Mouse (Mus musculus) CH12.LX (cell line): ENCODE results near the gene Fbxo44. TPM values are rescaled to one million over a fixed set of nuclear protein-coding genes. Genes with fewer than 3 reads are reported as not detected.

Experiments
- DNase-seq: peaks from one replicate; pipeline ENCODE4 v3.0.0-alpha.2; 2013; ENCODE audit errors: extremely low read depth
- H3K27ac ChIP-seq: 2 replicates; pipeline ENCODE4 v1.5.1; 2012; ENCODE audit warnings: low read depth, mild to moderate bottlenecking, control low read depth, moderate library complexity; ENCODE audit not compliant: insufficient read depth
- H3K27me3 ChIP-seq: replicated peaks from 2 replicates; pipeline ENCODE3; 2012; ENCODE audit warnings: inconsistent platforms
- H3K36me3 ChIP-seq, 2 experiments: replicated peaks in 1 of 2; 2 replicates each; pipeline versions ENCODE3 to v1.6.1; 2012; ENCODE audit warnings: inconsistent platforms in 1 of 2, low read length in 1 of 2, mild to moderate bottlenecking in 1 of 2, mixed read lengths in 1 of 2, moderate library complexity in 1 of 2; ENCODE audit not compliant: control insufficient read depth in 1 of 2, insufficient read depth in 1 of 2
- H3K4me1 ChIP-seq, 2 experiments: 2 replicates each; pipeline ENCODE4 v1.6.1; 2012; ENCODE audit warnings: inconsistent platforms in 1 of 2, moderate library complexity in 1 of 2; ENCODE audit not compliant: insufficient read depth in 2 of 2, control insufficient read depth in 1 of 2
- H3K4me2 ChIP-seq: 2 replicates; pipeline ENCODE4 v1.6.1; 2012; ENCODE audit warnings: low read depth, mild to moderate bottlenecking, control low read depth; ENCODE audit not compliant: poor library complexity, insufficient read depth, severe bottlenecking
- H3K4me3 ChIP-seq, 3 experiments: fragments of 150-350 bp in 1 of 3; sonication (generic) in 1 of 3; replicated peaks in 1 of 3; 2 replicates each; pipeline versions ENCODE3 to v1.5.1; 2011 to 2012; ENCODE audit warnings: low read depth in 2 of 3, low read length in 2 of 3, mild to moderate bottlenecking in 2 of 3, moderate library complexity in 2 of 3, control low read depth in 1 of 3, improper control_type of control experiment in 1 of 3, inconsistent platforms in 1 of 3, mixed read lengths in 1 of 3; ENCODE audit not compliant: poor library complexity in 1 of 3
- H3K79me2 ChIP-seq: replicated peaks from 2 replicates; pipeline ENCODE4 v1.6.1; 2012; ENCODE audit warnings: mild to moderate bottlenecking, moderate library complexity; ENCODE audit not compliant: control insufficient read depth, poor library complexity, insufficient read depth, severe bottlenecking; ENCODE audit errors: extremely low read depth
- H3K9ac ChIP-seq: 2 replicates; pipeline ENCODE4 v1.6.1; 2012; ENCODE audit warnings: low read depth, mild to moderate bottlenecking, control low read depth, moderate library complexity; ENCODE audit not compliant: insufficient read depth
- H3K9me3 ChIP-seq: replicated peaks from 2 replicates; pipeline ENCODE3; 2012; ENCODE audit warnings: low read length, inconsistent platforms, mixed read lengths
- CHD1 ChIP-seq: IDR thresholded peaks from 2 replicates; pipeline ENCODE4 v1.6.1; 2012; ENCODE audit warnings: low read depth, low read length, improper control_type of control experiment, inconsistent platforms
- CTCF ChIP-seq, 2 experiments: IDR thresholded peaks in 1 of 2; conservative IDR thresholded peaks in 1 of 2; 2 replicates each; pipeline ENCODE4 v1.5.1; 2011 to 2012; ENCODE audit warnings: low read depth in 2 of 2, low read length in 2 of 2, improper control_type of control experiment in 1 of 2, inconsistent platforms in 1 of 2, mild to moderate bottlenecking in 1 of 2, moderate library complexity in 1 of 2
- E2F4 ChIP-seq: IDR thresholded peaks from 2 replicates; pipeline ENCODE4 v1.6.1; 2011; ENCODE audit warnings: low read depth, low read length, improper control_type of control experiment; ENCODE audit not compliant: insufficient replicate concordance
- ELF1 ChIP-seq: IDR thresholded peaks from 2 replicates; pipeline ENCODE4 v1.6.1; 2014; ENCODE audit warnings: low read depth, mild to moderate bottlenecking, inconsistent platforms, low read length, improper control_type of control experiment
- EP300 ChIP-seq: IDR thresholded peaks from 2 replicates; pipeline ENCODE4 v1.6.1; 2011; ENCODE audit warnings: low read length, improper control_type of control experiment
- ETS1 ChIP-seq: conservative IDR thresholded peaks from 2 replicates; pipeline ENCODE4 v1.6.1; 2012; ENCODE audit warnings: low read depth, mild to moderate bottlenecking, inconsistent platforms, low read length, improper control_type of control experiment, moderate library complexity
- GABPA ChIP-seq: IDR thresholded peaks from 2 replicates; pipeline ENCODE4 v1.6.1; 2012; ENCODE audit warnings: low read depth, low read length, improper control_type of control experiment, inconsistent platforms; ENCODE audit not compliant: insufficient replicate concordance
- IRF4 ChIP-seq: IDR thresholded peaks from 2 replicates; pipeline ENCODE4 v1.6.1; 2014; ENCODE audit warnings: low read depth, mild to moderate bottlenecking, inconsistent platforms, low read length, improper control_type of control experiment
- JUND ChIP-seq: conservative IDR thresholded peaks from 2 replicates; pipeline ENCODE4 v1.6.1; 2011; ENCODE audit warnings: low read depth, low read length, improper control_type of control experiment
- MAFK ChIP-seq: IDR thresholded peaks from 2 replicates; pipeline ENCODE4 v1.6.1; 2011; ENCODE audit warnings: low read length, improper control_type of control experiment; ENCODE audit not compliant: insufficient replicate concordance
- MEF2A ChIP-seq: IDR thresholded peaks from 2 replicates; pipeline ENCODE4 v1.6.1; 2014; ENCODE audit warnings: low read depth, mild to moderate bottlenecking, inconsistent platforms, low read length, improper control_type of control experiment, borderline replicate concordance
- MXI1 ChIP-seq: IDR thresholded peaks from 2 replicates; pipeline ENCODE4 v1.6.1; 2011; ENCODE audit warnings: mild to moderate bottlenecking, low read depth, low read length, improper control_type of control experiment
- NELFE ChIP-seq: IDR thresholded peaks from 2 replicates; pipeline ENCODE4 v1.6.1; 2011; ENCODE audit warnings: low read depth, low read length, improper control_type of control experiment
- NRF1 ChIP-seq: IDR thresholded peaks from 2 replicates; pipeline ENCODE4 v1.6.1; 2014; ENCODE audit warnings: low read depth, mild to moderate bottlenecking, inconsistent platforms, low read length, improper control_type of control experiment, moderate library complexity
- RCOR1 ChIP-seq: conservative IDR thresholded peaks from 2 replicates; pipeline ENCODE4 v1.6.1; 2012; ENCODE audit warnings: low read depth, mild to moderate bottlenecking, inconsistent platforms, low read length, improper control_type of control experiment
- SMC3 ChIP-seq: IDR thresholded peaks from 2 replicates; pipeline ENCODE4 v1.6.1; 2011; ENCODE audit warnings: low read depth, low read length, improper control_type of control experiment
- TCF12 ChIP-seq: IDR thresholded peaks from 2 replicates; pipeline ENCODE4 v1.6.1; 2014; ENCODE audit warnings: low read depth, mild to moderate bottlenecking, inconsistent platforms, low read length, improper control_type of control experiment
- UBTF ChIP-seq: IDR thresholded peaks from 2 replicates; pipeline ENCODE4 v1.6.1; 2012; ENCODE audit warnings: low read depth, mild to moderate bottlenecking, inconsistent platforms, low read length, improper control_type of control experiment, moderate library complexity
- ZC3H11A ChIP-seq: IDR thresholded peaks from 2 replicates; pipeline ENCODE4 v1.6.1; 2012; ENCODE audit warnings: low read depth, mild to moderate bottlenecking, inconsistent platforms, low read length, improper control_type of control experiment
- ZNF384 ChIP-seq: IDR thresholded peaks from 2 replicates; pipeline ENCODE4 v1.6.1; 2012; ENCODE audit warnings: low read depth, low read length, improper control_type of control experiment, inconsistent platforms
- dilution Hi-C: fragments of 300-500 bp; cut with MboI; formaldehyde crosslinking; loops from 2 replicates; pipeline ENCODE4 v1.14.3; 2020; ENCODE audit warnings: low sequenced_read_pairs; ENCODE audit not compliant: extremely low pct_unique_long_range_greater_than_20kb, extremely low pct_ligation_motif_present
- in situ Hi-C: fragments of 300-500 bp; cut with MboI; formaldehyde crosslinking; loops from 3 replicates; pipeline ENCODE4 v1.14.3; 2019; ENCODE audit warnings: low sequenced_read_pairs, low pct_ligation_motif_present, low pct_unique_long_range_greater_than_20kb, mixed read lengths
- polyA plus RNA-seq: library from polyadenylated mRNA; unstranded; fragments of >175 nt; gene quantifications from 2 replicates; pipeline ENCODE4 v1.2.1, GENCODE M21; 2012; ENCODE audit warnings: low read depth; ENCODE audit not compliant: insufficient read length
- total RNA-seq, 2 experiments: library from RNA; depleted of rRNA; stranded (reverse); fragments of 300-350 nt in 1 of 2; fragments of >200 nt in 1 of 2; gene quantifications; 2 replicates each; pipeline ENCODE4 v1.2.3; 2012 to 2014

Gene Fbxo44
- total and polyA plus RNA-seq, 3 experiments, result 2.1 to 10.6 (median 2.8) TPM

DNA sequence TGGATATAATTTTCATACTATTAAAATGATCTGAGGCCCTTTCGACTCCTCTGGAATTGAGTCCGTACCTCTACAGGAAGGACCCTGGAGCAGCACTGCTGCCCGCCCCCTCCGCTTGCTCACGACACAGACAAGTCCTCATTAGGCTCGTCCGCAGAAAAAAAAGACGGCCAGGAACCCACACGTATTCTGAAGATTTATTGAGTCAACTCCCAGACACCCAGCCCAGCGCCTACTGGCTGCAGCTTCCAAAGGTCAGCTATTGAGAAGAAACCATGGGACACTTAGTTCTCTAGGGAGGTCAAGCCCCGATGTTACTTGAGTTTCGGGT, 20.6 kb downstream of the Fbxo44 start:
- in situ Hi-C loops, result no loop called here
- dilution Hi-C loops, result no loop called here

DNA sequence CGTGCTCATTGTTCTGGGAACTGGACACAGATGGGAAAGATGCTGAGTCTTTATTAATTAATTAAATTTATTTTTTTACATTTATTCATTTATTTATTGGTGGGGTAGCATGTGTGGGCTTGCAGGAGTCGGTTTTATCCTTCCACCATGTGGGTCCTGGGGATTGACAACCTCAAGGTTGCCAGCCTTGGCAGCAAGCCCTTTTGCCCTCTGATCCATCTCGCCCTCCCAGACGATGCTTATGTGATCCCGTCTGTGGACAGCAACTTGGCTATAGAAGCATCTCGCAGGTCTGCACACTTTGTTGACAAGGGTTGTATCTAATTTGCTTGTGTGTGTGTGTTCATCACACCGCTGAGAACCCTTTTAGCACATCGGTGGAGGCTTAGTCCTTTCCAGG, 22.8 kb downstream of the Fbxo44 start:
- no peaks in the 10 kb centered on the region; the same call in 1 of the 2 replicates for H3K79me2 ChIP-seq
- TF ChIP-seq CTCF (conservative IDR thresholded peaks at IDR 0.05 in 1 of 2, IDR thresholded peaks at IDR 0.05 in 1 of 2; ENCODE audit: low read depth in 2 of 2, low read length in 2 of 2) (no peak), ZC3H11A (no peak), SMC3 (no peak), MAFK (no peak), GABPA (no peak), MXI1 (no peak), E2F4 (no peak), NRF1 (no peak), MEF2A (no peak), JUND (no peak), UBTF (no peak)
- no peak overlapping the region for H3K4me2 ChIP-seq
- H3K9ac ChIP-seq, result no peak overlapping the region
- no peaks in the 10 kb centered on the region for H3K36me3 ChIP-seq
- in situ Hi-C loops (no loop called here), dilution Hi-C loops (no loop called here)
- no peak overlapping the region for H3K4me3 ChIP-seq
- DNase-seq, result no peak
- H3K4me1 ChIP-seq, result peaks cover 2 to 6% of the 10 kb centered on the region in 2 experiments; a peak in 2 of 4 replicates
- H3K27me3 ChIP-seq, result peaks cover 48% of the 10 kb centered on the region
- H3K9me3 ChIP-seq, result no peaks in the 10 kb centered on the region
- H3K27ac ChIP-seq, result no peak overlapping the region

More for the DNA sequence above, 20.6 kb downstream of the Fbxo44 start:
- Histone ChIP-seq H3K4me2 (peak overlapping the region; percentile 96), H3K27me3 (peaks cover 34% of the 10 kb centered on the region), H3K79me2 (no peaks in the 10 kb centered on the region; the same call in 1 of the 2 replicates), H3K4me1 (peaks cover under 1 to 6% of the 10 kb centered on the region in 2 experiments; a peak in 2 of 4 replicates), H3K9me3 (no peaks in the 10 kb centered on the region)
- TF ChIP-seq ELF1 (peak; percentile 56; the same call in 1 of the 2 replicates), TCF12 (0 out of 2 replicates have a peak, but pooled peaks have one; percentile 44), EP300 (peak; percentile 59; the same call in 1 of the 2 replicates), CHD1 (no peak), ETS1 (0 out of 2 replicates have a peak, but pooled peaks have one; percentile 19), RCOR1 (no peak), ZNF384 (peak; percentile 53), NELFE (no peak; the same call in 1 of the 2 replicates), SMC3 (no peak), IRF4 (peak; percentile 75), E2F4 (no peak), UBTF (no peak)
- TF ChIP-seq, all 38 proteins: peak for 6
- Histone ChIP-seq H3K4me3 (peak overlapping the region; percentile 77 to 85 (median 83)), H3K9ac (peak overlapping the region; percentile 61), H3K36me3 (peaks cover 5 to 21% of the 10 kb centered on the region in 2 experiments), H3K27ac (no peak overlapping the region)
- DNase-seq, result no peak
